ENCODE assay signal across 14 mouse cellular contexts in the genomic region with DNA sequence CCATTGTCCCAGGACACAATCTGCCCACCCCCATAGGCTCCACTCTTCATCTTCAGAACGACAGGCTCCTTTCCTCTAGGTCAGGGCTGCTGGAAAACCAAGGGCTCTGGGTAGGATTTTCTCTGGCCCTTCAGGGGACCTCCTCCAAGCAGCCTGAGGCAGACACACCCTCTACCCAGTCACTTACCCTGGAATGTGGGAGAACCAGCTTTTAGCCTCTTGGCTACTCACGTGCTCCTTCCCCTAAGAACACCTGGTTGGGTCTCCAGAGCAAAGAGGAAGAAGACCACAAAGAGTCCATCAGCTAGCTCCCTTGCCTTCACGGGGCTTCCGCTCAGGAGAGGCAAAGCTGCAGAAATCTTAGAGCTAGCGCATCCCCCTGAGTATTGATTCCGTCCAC. TPM values are rescaled to one million over a fixed set of nuclear protein-coding genes. Genes with fewer than 3 reads are reported as not detected.
A peak's percentile ranks its signal among the peaks of the same experiment; 100 is the strongest.
DNase-seq lines count a peak whose midpoint lies in the region; ATAC-seq and TF ChIP-seq lines count a peak whose summit lies in the region.
"Had no signal": no experiment of that assay in that cellular context is flagged by ENCODE, and none has a peak within 500 bp of the region (broad histone marks: within the 10 kb centered on the region; RNA-seq: fewer than 3 reads in every experiment).

No protein-coding gene starts in this region.

- no peaks in the 10 kb centered on the region for H3K9me3 ChIP-seq in heart, embryonic 12.5 days (replicated peaks)
- no peaks in the 10 kb centered on the region for H3K9me3 ChIP-seq in heart, embryonic 10.5 days
- no peaks in the 10 kb centered on the region for H3K9me3 ChIP-seq in intestine, postnatal 0 days (ENCODE audit: control insufficient read depth)
- H3K9me3 ChIP-seq: G1E had no signal

- peaks cover 28% of the 10 kb centered on the region for H3K4me1 ChIP-seq in heart, embryonic 12.5 days (replicated peaks)
- peaks cover 22% of the 10 kb centered on the region for H3K4me1 ChIP-seq in heart, embryonic 10.5 days
- H3K4me1 ChIP-seq in intestine, postnatal 0 days (replicated peaks; ENCODE audit: control insufficient read depth, insufficient read depth, low read length) = no peaks in the 10 kb centered on the region

- ATAC-seq in heart, embryonic 12.5 days (ENCODE audit: insufficient number of reproducible peaks, low FRiP score) = no peak
- ATAC-seq in intestine, postnatal 0 days = no peak
- ATAC-seq: activated CD4-positive, CD25-positive, alpha-beta regulatory T cell, adult 4 months had no signal

- 71% methylated on average over 6 of the region's 6 CpGs for WGBS in heart, embryonic 12.5 days
- WGBS in heart, embryonic 10.5 days = 65% methylated on average over 6 of the region's 6 CpGs
- 41% methylated on average over 6 of the region's 6 CpGs for WGBS in intestine, postnatal 0 days

- DNase-seq in heart, embryonic 10.5 days (ENCODE audit: low spot score) = no peak
- DNase-seq in ES-CJ7 (ENCODE audit: low read depth, low spot score) = peak; percentile 51
- DNase-seq in lung, postnatal 14 days = peak; percentile 55
- no peak for DNase-seq in adrenal gland, adult 18-20 months (ENCODE audit: low spot score in 2 of 2)
- no peak for DNase-seq in ovary, adult 18-20 months (ENCODE audit: low spot score)
- no peak for DNase-seq in adrenal gland, adult 8-10 months
- DNase-seq: cerebellum, adult 9-11 months; heart, adult 11 months had no signal

- peaks cover 18% of the 10 kb centered on the region for H3K27me3 ChIP-seq in heart, embryonic 12.5 days (replicated peaks)
- peaks cover 23% of the 10 kb centered on the region for H3K27me3 ChIP-seq in heart, embryonic 10.5 days (ENCODE audit: insufficient read depth, poor library complexity, severe bottlenecking)
- no peaks in the 10 kb centered on the region for H3K27me3 ChIP-seq in intestine, postnatal 0 days (replicated peaks; ENCODE audit: control insufficient read depth, insufficient read depth, low read length)

- H3K4me3 ChIP-seq in heart, embryonic 12.5 days = no peak overlapping the region
- H3K4me3 ChIP-seq in heart, embryonic 10.5 days = no peak overlapping the region
- H3K4me3 ChIP-seq in intestine, postnatal 0 days (ENCODE audit: low read depth, low read length) = no peak overlapping the region
- H3K4me3 ChIP-seq: erythroblast, embryonic 14.5 days had no signal

- peaks cover 47% of the 10 kb centered on the region for H3K36me3 ChIP-seq in heart, embryonic 12.5 days
- peaks cover 42% of the 10 kb centered on the region for H3K36me3 ChIP-seq in heart, embryonic 10.5 days
- H3K36me3 ChIP-seq in intestine, postnatal 0 days (ENCODE audit: control insufficient read depth, insufficient read depth) = peaks cover 49% of the 10 kb centered on the region
- H3K36me3 ChIP-seq: G1E had no signal

- H3K9ac ChIP-seq in heart, embryonic 12.5 days = no peak overlapping the region
- H3K9ac ChIP-seq in intestine, postnatal 0 days (ENCODE audit: low read depth, low read length) = no peak overlapping the region

- H3K4me2 ChIP-seq in heart, embryonic 12.5 days = no peak overlapping the region
- H3K4me2 ChIP-seq in intestine, postnatal 0 days (replicated peaks; ENCODE audit: low read depth) = peak overlapping the region; percentile 24; the same call in 1 of the 2 replicates

- TF ChIP-seq CTCF in intestine, postnatal 0 days (IDR thresholded peaks at IDR 0.05; ENCODE audit: low read depth) = no peak

- peak overlapping the region; percentile 28; the same call in 1 of the 2 replicates for H3K27ac ChIP-seq in heart, embryonic 12.5 days (ENCODE audit: poor library complexity, severe bottlenecking)
- no peak overlapping the region; the same call in 1 of the 2 replicates for H3K27ac ChIP-seq in heart, embryonic 10.5 days
- H3K27ac ChIP-seq in intestine, postnatal 0 days (ENCODE audit: low read depth, low read length) = peak overlapping the region; percentile 36; the same call in 1 of the 2 replicates

RNA-seq across cellular contexts. Expression of a gene that starts 2.6 kb away (rescaled TPM):
- polyA plus RNA-seq in heart, embryonic 12.5 days (2016; fragmentation: Nextera tagmentation; extraction: Ambion mirVana) = 0.48 and 0.91 TPM in 2 replicates
- 1.2 and 2.8 TPM in 2 replicates for polyA plus RNA-seq in heart, embryonic 10.5 days (2016; fragmentation: Nextera tagmentation; extraction: Ambion mirVana)
- 159 and 164 TPM in 2 replicates for polyA plus RNA-seq in intestine, postnatal 0 days (2015; fragmentation: Nextera tagmentation; extraction: Ambion mirVana)
- under 1 TPM in 1 of 2 experiments, not detected in 1; 0.19 TPM for total RNA-seq in adrenal gland, adult 18-20 months (2021)
- total RNA-seq in adrenal gland, adult 8-10 months (2022) = under 1 TPM; 0.20 to 0.52 (median 0.43) TPM
- total RNA-seq: G1E; left cerebral cortex, postnatal 10 days had no signal
- polyA plus RNA-seq: activated CD4-positive, CD25-positive, alpha-beta regulatory T cell, adult 4 months; erythroblast, embryonic 14.5 days; G1E had no signal

RNA-seq across cellular contexts. Expression of a gene that starts 23.0 kb away (rescaled TPM):
- 61.0 and 62.0 TPM in 2 replicates for polyA plus RNA-seq in heart, embryonic 12.5 days (2016; fragmentation: Nextera tagmentation; extraction: Ambion mirVana)
- polyA plus RNA-seq in heart, embryonic 10.5 days (2016; fragmentation: Nextera tagmentation; extraction: Ambion mirVana) = 63.4 and 70.0 TPM in 2 replicates
- polyA plus RNA-seq in intestine, postnatal 0 days (2015; fragmentation: Nextera tagmentation; extraction: Ambion mirVana) = 136 and 141 TPM in 2 replicates
- total RNA-seq in adrenal gland, adult 18-20 months (2021) = 10 to 100 TPM; 45.2 to 51.1 TPM
- total RNA-seq in adrenal gland, adult 8-10 months (2022) = 10 to 100 TPM; 47.2 to 76.7 (median 65.1) TPM

RNA-seq across cellular contexts. Expression of a gene that starts 52.6 kb away (rescaled TPM):
- 350 and 368 TPM in 2 replicates for polyA plus RNA-seq in heart, embryonic 12.5 days (2016; fragmentation: Nextera tagmentation; extraction: Ambion mirVana)
- 336 and 388 TPM in 2 replicates for polyA plus RNA-seq in heart, embryonic 10.5 days (2016; fragmentation: Nextera tagmentation; extraction: Ambion mirVana)
- polyA plus RNA-seq in intestine, postnatal 0 days (2015; fragmentation: Nextera tagmentation; extraction: Ambion mirVana) = 257 and 271 TPM in 2 replicates
- total RNA-seq in adrenal gland, adult 18-20 months (2021) = 100 to 1,000 TPM; 184 to 263 TPM
- 100 to 1,000 TPM; 169 to 204 (median 197) TPM for total RNA-seq in adrenal gland, adult 8-10 months (2022)

Comparison
In these comparisons a context has a peak if more than half of its experiments do, and no peak if none do; other contexts are left out.
1. DNase-seq: peak in ES-CJ7 (single experiment) and lung, postnatal 14 days (single experiment); none in heart, embryonic 10.5 days (single experiment), adrenal gland, adult 18-20 months (0 of 2), ovary, adult 18-20 months (single experiment) and adrenal gland, adult 8-10 months (single experiment).
2. RNA of a gene that starts 2.6 kb away (polyA plus RNA-seq): 159 to 164 TPM in intestine, postnatal 0 days; 1.2 to 2.8 TPM in heart, embryonic 10.5 days and 0.48 to 0.91 TPM in heart, embryonic 12.5 days; every median in the first group is over 10 times any median in the second.